Mouse (Mus musculus) midbrain, embryonic 13.5 days (tissue): ENCODE data around the gene Gm3239. TPM values are rescaled to one million over a fixed set of nuclear protein-coding genes. Genes with fewer than 3 reads are reported as not detected.
"Not testable (repeated sequence)": the region's sequence is repeated elsewhere in the genome, so short reads cannot be mapped to it uniquely, and the experiment has no call there.

Experiments
- ATAC-seq: fragments of 200-750 bp; cut with Nextera tagmentation; 2 replicates; pipeline ENCODE4 v1.8.0; 2017; ENCODE audit warnings: mild to moderate bottlenecking, moderate TSS enrichment, moderate library complexity
- H3K27ac ChIP-seq: fragments of 300-500 bp; sonication (generic); 2 replicates; pipeline ENCODE4 v1.5.1; 2015; ENCODE audit warnings: inconsistent platforms, mild to moderate bottlenecking, moderate library complexity
- H3K27me3 ChIP-seq: fragments of 300-500 bp; sonication (generic); 2 replicates; pipeline ENCODE4 v1.6.1; 2015; ENCODE audit warnings: mild to moderate bottlenecking, inconsistent platforms
- H3K36me3 ChIP-seq: fragments of 300-500 bp; sonication (generic); 2 replicates; pipeline ENCODE4 v1.6.1; 2015; ENCODE audit warnings: mild to moderate bottlenecking, inconsistent platforms
- H3K4me1 ChIP-seq: fragments of 300-500 bp; sonication (generic); replicated peaks from 2 replicates; pipeline ENCODE4 v1.6.1; 2015; ENCODE audit warnings: inconsistent platforms
- H3K4me2 ChIP-seq: fragments of 300-500 bp; sonication (generic); replicated peaks from 2 replicates; pipeline ENCODE4 v1.6.1; 2015; ENCODE audit warnings: moderate library complexity, mild to moderate bottlenecking, inconsistent platforms
- H3K4me3 ChIP-seq: fragments of 300-500 bp; sonication (generic); replicated peaks from 2 replicates; pipeline ENCODE4 v1.5.1; 2015; ENCODE audit warnings: mild to moderate bottlenecking, inconsistent platforms
- H3K9ac ChIP-seq: fragments of 300-500 bp; sonication (generic); replicated peaks from 2 replicates; pipeline ENCODE4 v1.6.1; 2015; ENCODE audit warnings: mild to moderate bottlenecking, inconsistent platforms
- H3K9me3 ChIP-seq: fragments of 300-500 bp; sonication (generic); 2 replicates; pipeline ENCODE4 v1.6.1; 2016; ENCODE audit warnings: mild to moderate bottlenecking, inconsistent platforms
- WGBS: fragments of 180-500 bp; shearing (Covaris S2); methylation state at CpG from one replicate; pipeline ENCODE4 v1.1.7; 2015; 5-methylcytosine and 5-hydroxymethylcytosine counted together
- polyA plus RNA-seq: library from polyadenylated mRNA; unstranded; fragments of >200 nt; fragmentation: Nextera tagmentation; extraction: Ambion mirVana; gene quantifications from 2 replicates; pipeline ENCODE4 v1.2.1, GENCODE M21; 2015

Gm3239 gene
- polyA plus RNA-seq = 0.27 and 0.46 TPM in 2 replicates

GRCm38 (mm10) chr14:4663892-4664291 lies at the start of gene Gm3239:
Gene Gm3239, plus strand, starts transcription at chr14:4664192.
- not testable (repeated sequence) for H3K9ac ChIP-seq, H3K27me3 ChIP-seq, ATAC-seq, H3K36me3 ChIP-seq, H3K4me3 ChIP-seq, H3K27ac ChIP-seq, H3K4me1 ChIP-seq, H3K9me3 ChIP-seq, H3K4me2 ChIP-seq
- no CpG with 5 or more reads among the region's 2 CpGs for WGBS

GRCm38 (mm10) chr14:4632052-4632451 lies 31.9 kb upstream of the Gm3239 start, which contains the start of gene Gm8159:
Gene Gm8159, plus strand, starts transcription at chr14:4632352.
- not testable (repeated sequence) for H3K9me3 ChIP-seq, H3K27me3 ChIP-seq, H3K27ac ChIP-seq, H3K4me2 ChIP-seq, H3K36me3 ChIP-seq, H3K9ac ChIP-seq, H3K4me1 ChIP-seq, ATAC-seq, H3K4me3 ChIP-seq
- no CpG with 5 or more reads among the region's 2 CpGs for WGBS

GRCm38 (mm10) chr14:4649309-4649708 lies 14.7 kb upstream of the Gm3239 start:
- H3K27me3 ChIP-seq, H3K27ac ChIP-seq, H3K9me3 ChIP-seq, H3K36me3 ChIP-seq, ATAC-seq, H3K4me1 ChIP-seq: not testable (repeated sequence)
- WGBS = 4% methylated on average over 16 of the region's 18 CpGs
- peak overlapping the region; percentile 41 for H3K4me3 ChIP-seq
- H3K9ac ChIP-seq = 0 out of 2 replicates have a peak overlapping the region, but pooled peaks have one; percentile 49
- peak overlapping the region; percentile 67 for H3K4me2 ChIP-seq

- H3K4me1 ChIP-seq, H3K27me3 ChIP-seq, H3K9me3 ChIP-seq, H3K36me3 ChIP-seq, ATAC-seq, H3K4me3 ChIP-seq, H3K4me2 ChIP-seq, H3K27ac ChIP-seq, H3K9ac ChIP-seq: not testable (repeated sequence)
- 4% methylated on average over 5 of the region's 9 CpGs for WGBS
Measured at GRCm38 (mm10) chr14:4650324-4650723, 13.7 kb upstream of the Gm3239 start.

GRCm38 (mm10) chr14:4708938-4709337 lies 44.9 kb downstream of the Gm3239 start, which contains the start of gene Gm7876:
Gene Gm7876, plus strand, starts transcription at chr14:4709238.
- H3K4me3 ChIP-seq, H3K27me3 ChIP-seq, H3K36me3 ChIP-seq, H3K9ac ChIP-seq, H3K27ac ChIP-seq, H3K4me1 ChIP-seq, H3K9me3 ChIP-seq, H3K4me2 ChIP-seq, ATAC-seq: not testable (repeated sequence)
- WGBS = 79% methylated on average over 1 of the region's 2 CpGs

Other genes starting within 250 kb of the Gm3239 start
- 2.9 and 3.0 TPM in 2 replicates for gene Gm3164, start 248.7 kb upstream of the Gm3239 start, polyA plus RNA-seq
- 0.66 TPM in 1 of 2 replicates, not detected in the other for gene Gm3173, start 233.2 kb upstream of the Gm3239 start, polyA plus RNA-seq
- not detected in 2 replicates for gene Gm3182, start 182.4 kb upstream of the Gm3239 start, polyA plus RNA-seq
- not detected in 2 replicates for gene Gm3047, start 108.8 kb upstream of the Gm3239 start, polyA plus RNA-seq
- not detected in 2 replicates for gene Gm8159, start 31.8 kb upstream of the Gm3239 start, polyA plus RNA-seq
- not detected in 2 replicates for gene Gm7876, start 45.0 kb downstream of the Gm3239 start, polyA plus RNA-seq
- gene Gm3252, start 62.6 kb downstream of the Gm3239 start, polyA plus RNA-seq = 1.7 and 2.5 TPM in 2 replicates
- gene Gm9602, start 112.1 kb downstream of the Gm3239 start, polyA plus RNA-seq = not detected in 2 replicates
- gene Gm3269, start 173.9 kb downstream of the Gm3239 start, polyA plus RNA-seq = not detected in 2 replicates
- 1.7 and 2.7 TPM in 2 replicates for gene Gm3264, start 191.4 kb downstream of the Gm3239 start, polyA plus RNA-seq
- gene Gm3278, start 228.2 kb downstream of the Gm3239 start, polyA plus RNA-seq = 0.13 TPM in 1 of 2 replicates, not detected in the other